Comparison of ENCODE assay signal across 15 mouse cellular contexts in the genomic region with DNA sequence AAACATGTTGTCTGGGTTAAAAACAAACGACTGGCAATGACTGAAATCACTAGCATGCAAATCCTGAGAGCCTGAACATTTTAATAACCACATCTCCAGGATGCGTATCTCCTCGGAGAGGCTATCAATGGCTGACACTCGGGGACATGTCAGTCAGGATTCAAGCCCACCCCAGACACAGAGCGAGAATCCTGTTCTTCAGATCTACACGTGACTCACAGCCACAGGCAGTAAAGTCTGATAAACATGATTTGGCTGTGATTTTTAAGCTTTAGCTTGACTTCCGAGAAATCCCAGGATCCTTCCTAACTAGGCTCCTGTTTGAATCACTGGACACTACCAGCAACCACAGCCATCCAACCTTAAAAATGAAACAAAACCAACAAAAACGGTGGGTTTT. TPM values are rescaled to one million over a fixed set of nuclear protein-coding genes. Genes with fewer than 3 reads are reported as not detected.
DNase-seq lines count a peak whose midpoint lies in the region; ATAC-seq and TF ChIP-seq lines count a peak whose summit lies in the region.
"Had no signal": no experiment of that assay in that cellular context is flagged by ENCODE, and none has a peak within 500 bp of the region (broad histone marks: within the 10 kb centered on the region; RNA-seq: fewer than 3 reads in every experiment).

No protein-coding gene starts in this region.

- H3K27ac ChIP-seq in heart, adult 2 months, result peak overlapping the region; percentile 6; the same call in 1 of the 2 replicates
- 0 out of 2 replicates have a peak overlapping the region, but pooled peaks have one; percentile 22 for H3K27ac ChIP-seq in kidney, embryonic 15.5 days
- H3K27ac ChIP-seq in hindbrain, embryonic 16.5 days (ENCODE audit: low read depth, low read length), result no peak overlapping the region
- H3K27ac ChIP-seq in neural tube, embryonic 14.5 days (ENCODE audit: low read depth, low read length), result no peak overlapping the region
- H3K27ac ChIP-seq: embryonic facial prominence, embryonic 15.5 days; intestine, embryonic 15.5 days; limb, embryonic 10.5 days; liver, embryonic 15.5 days had no signal

- TF ChIP-seq EP300 in heart, adult 2 months (IDR thresholded peaks at IDR 0.05; ENCODE audit: insufficient read depth, low read depth, low read length), result no peak

- H3K9me3 ChIP-seq in kidney, embryonic 15.5 days (replicated peaks), result no peaks in the 10 kb centered on the region
- H3K9me3 ChIP-seq in hindbrain, embryonic 16.5 days (ENCODE audit: control insufficient read depth, low read length), result no peaks in the 10 kb centered on the region
- H3K9me3 ChIP-seq in neural tube, embryonic 14.5 days (ENCODE audit: control insufficient read depth, low read length), result no peaks in the 10 kb centered on the region
- H3K9me3 ChIP-seq: embryonic facial prominence, embryonic 15.5 days; intestine, embryonic 15.5 days; limb, embryonic 10.5 days; liver, embryonic 15.5 days had no signal

- no peak for ATAC-seq in kidney, embryonic 15.5 days (replicated peaks; ENCODE audit: low FRiP score)
- no peak; the same call in 1 of the 2 replicates for ATAC-seq in hindbrain, embryonic 16.5 days
- no peak for ATAC-seq in neural tube, embryonic 14.5 days (ENCODE audit: low read depth)
- ATAC-seq: intestine, embryonic 15.5 days had no signal

- H3K36me3 ChIP-seq in heart, adult 2 months (ENCODE audit: control insufficient read depth, insufficient read depth, low read length), result peaks cover 7% of the 10 kb centered on the region
- peaks cover 2% of the 10 kb centered on the region; the same call in 1 of the 2 replicates for H3K36me3 ChIP-seq in kidney, embryonic 15.5 days
- no peaks in the 10 kb centered on the region for H3K36me3 ChIP-seq in hindbrain, embryonic 16.5 days (ENCODE audit: control insufficient read depth, insufficient read depth, low read length)
- no peaks in the 10 kb centered on the region for H3K36me3 ChIP-seq in neural tube, embryonic 14.5 days (ENCODE audit: control insufficient read depth, insufficient read depth, low read length)
- H3K36me3 ChIP-seq: embryonic facial prominence, embryonic 15.5 days; intestine, embryonic 15.5 days; limb, embryonic 10.5 days; liver, embryonic 15.5 days had no signal

- 0 out of 2 replicates have a peak overlapping the region, but pooled peaks have one; percentile 12 for H3K4me2 ChIP-seq in kidney, embryonic 15.5 days
- peak overlapping the region; percentile 2 for H3K4me2 ChIP-seq in hindbrain, embryonic 16.5 days (ENCODE audit: low read length)
- H3K4me2 ChIP-seq in neural tube, embryonic 14.5 days (ENCODE audit: low read depth, low read length), result peak overlapping the region; percentile 29
- H3K4me2 ChIP-seq: embryonic facial prominence, embryonic 15.5 days; intestine, embryonic 15.5 days; liver, embryonic 15.5 days had no signal

- no peak for TF ChIP-seq POLR2A in heart, adult 2 months (IDR thresholded peaks at IDR 0.05; ENCODE audit: insufficient read depth, low read depth, low read length)

- DNase-seq in heart, adult 2 months, result no peak
- DNase-seq in heart, postnatal 25 days (ENCODE audit: low spot score), result no peak
- DNase-seq in kidney, postnatal 10 days, result no peak
- DNase-seq in left cerebral cortex, adult 9 months (ENCODE audit: low spot score in 2 of 2), result no peak
- no peak for DNase-seq in urinary bladder, postnatal 36 days (ENCODE audit: low spot score in 2 of 2)
- DNase-seq: cerebellum, postnatal 25 days; right cerebral cortex, postnatal 25 days; thymus, postnatal 36 days had no signal

- peaks cover 4% of the 10 kb centered on the region for H3K4me1 ChIP-seq in heart, adult 2 months (ENCODE audit: control insufficient read depth, insufficient read depth, low read length)
- H3K4me1 ChIP-seq in kidney, embryonic 15.5 days, result peaks cover 18% of the 10 kb centered on the region
- peaks cover 6% of the 10 kb centered on the region for H3K4me1 ChIP-seq in hindbrain, embryonic 16.5 days (ENCODE audit: control insufficient read depth, insufficient read depth, low read depth, low read length)
- peaks cover 41% of the 10 kb centered on the region for H3K4me1 ChIP-seq in neural tube, embryonic 14.5 days (ENCODE audit: control insufficient read depth, insufficient read depth, low read length)
- H3K4me1 ChIP-seq: intestine, embryonic 15.5 days; liver, embryonic 15.5 days had no signal

- H3K9ac ChIP-seq in heart, adult 2 months (ENCODE audit: low read depth, low read length), result no peak overlapping the region
- H3K9ac ChIP-seq in kidney, embryonic 15.5 days, result no peak overlapping the region
- no peak overlapping the region for H3K9ac ChIP-seq in hindbrain, embryonic 16.5 days (ENCODE audit: low read depth, low read length)
- H3K9ac ChIP-seq in neural tube, embryonic 14.5 days (replicated peaks; ENCODE audit: low read depth, low read length), result 0 out of 2 replicates have a peak overlapping the region, but pooled peaks have one; percentile 7
- H3K9ac ChIP-seq: embryonic facial prominence, embryonic 15.5 days; intestine, embryonic 15.5 days; liver, embryonic 15.5 days had no signal

- intact Hi-C loops in heart, adult 2 months (cut with DNase I), result no loop called here
- intact Hi-C loops in heart, postnatal 25 days (cut with DNase I), result no loop called here

- 40% methylated on average over 8 of the region's 8 CpGs for WGBS in heart, adult 2 months
- WGBS in kidney, embryonic 15.5 days, result 31% methylated on average over 8 of the region's 8 CpGs
- WGBS in hindbrain, embryonic 16.5 days, result 28% methylated on average over 8 of the region's 8 CpGs
- 14% methylated on average over 8 of the region's 8 CpGs for WGBS in neural tube, embryonic 14.5 days

- H3K27me3 ChIP-seq in heart, adult 2 months (ENCODE audit: control insufficient read depth, insufficient read depth, low read length), result no peaks in the 10 kb centered on the region
- H3K27me3 ChIP-seq in kidney, embryonic 15.5 days, result no peaks in the 10 kb centered on the region
- H3K27me3 ChIP-seq in hindbrain, embryonic 16.5 days (replicated peaks; ENCODE audit: control insufficient read depth, insufficient read depth, low read length), result no peaks in the 10 kb centered on the region
- no peaks in the 10 kb centered on the region for H3K27me3 ChIP-seq in neural tube, embryonic 14.5 days (ENCODE audit: control insufficient read depth, insufficient read depth, low read length)
- H3K27me3 ChIP-seq: embryonic facial prominence, embryonic 15.5 days; intestine, embryonic 15.5 days; liver, embryonic 15.5 days had no signal

- no peak overlapping the region for H3K4me3 ChIP-seq in heart, adult 2 months
- H3K4me3 ChIP-seq in kidney, embryonic 15.5 days (replicated peaks), result no peak overlapping the region
- H3K4me3 ChIP-seq in hindbrain, embryonic 16.5 days (ENCODE audit: low read length), result no peak overlapping the region
- no peak overlapping the region for H3K4me3 ChIP-seq in neural tube, embryonic 14.5 days (ENCODE audit: low read depth, low read length)
- H3K4me3 ChIP-seq: embryonic facial prominence, embryonic 15.5 days; intestine, embryonic 15.5 days; limb, embryonic 10.5 days; liver, embryonic 15.5 days had no signal

- H3K79me2 ChIP-seq in heart, adult 2 months (replicated peaks; ENCODE audit: control insufficient read depth, insufficient read depth, low read length), result peaks cover 9% of the 10 kb centered on the region

- no peak for TF ChIP-seq CTCF in heart, adult 2 months (IDR thresholded peaks at IDR 0.05)

RNA-seq across cellular contexts. Expression of gene Adgrl2, which starts 44.8 kb away (rescaled TPM):
- total RNA-seq in heart, adult 2 months (2021), result 10 to 100 TPM; 52.3 to 55.2 TPM
- polyA plus RNA-seq in heart, adult 2 months (2012; rRNA removed), result 29.5 and 46.9 TPM in 2 replicates
- 10 to 100 TPM; 57.2 to 57.6 TPM for total RNA-seq in heart, postnatal 25 days (2021)
- polyA plus RNA-seq in kidney, embryonic 15.5 days (2015; fragmentation: Nextera tagmentation; extraction: Ambion mirVana), result 62.1 and 64.6 TPM in 2 replicates
- polyA plus RNA-seq in hindbrain, embryonic 16.5 days (2015; fragmentation: Nextera tagmentation; extraction: Ambion mirVana), result 114 and 121 TPM in 2 replicates
- 242 and 243 TPM in 2 replicates for polyA plus RNA-seq in neural tube, embryonic 14.5 days (2014; fragmentation: Nextera tagmentation; extraction: Ambion mirVana)

Comparison
In these comparisons a context has a peak if more than half of its experiments do, and no peak if none do; other contexts are left out.
1. H3K27ac ChIP-seq: peak in heart, adult 2 months (single experiment) and kidney, embryonic 15.5 days (single experiment); none in hindbrain, embryonic 16.5 days (single experiment) and neural tube, embryonic 14.5 days (single experiment).
2. Peak in every context shown above with its lines, with median percentiles within 50 percentile points of each other: H3K4me2 ChIP-seq.